Mouse (Mus musculus) skeletal muscle tissue, adult 2 months (tissue): ENCODE results near the gene Jtb.

ENCODE experiments used
- DNase-seq: peaks from one replicate; pipeline ENCODE4 v3.0.0-alpha.2; 2012; ENCODE audit warnings: low read depth, low spot score

The Jtb gene

GRCm38 (mm10) chr3:90231507-90232333 is at the start of gene Jtb:
Jtb (plus strand) TSS chr3:90231597.
- peak; percentile 95 for DNase-seq

GRCm38 (mm10) chr3:90183581-90183980 is 47.8 kb upstream of the Jtb start:
- DNase-seq: no peak

DNA sequence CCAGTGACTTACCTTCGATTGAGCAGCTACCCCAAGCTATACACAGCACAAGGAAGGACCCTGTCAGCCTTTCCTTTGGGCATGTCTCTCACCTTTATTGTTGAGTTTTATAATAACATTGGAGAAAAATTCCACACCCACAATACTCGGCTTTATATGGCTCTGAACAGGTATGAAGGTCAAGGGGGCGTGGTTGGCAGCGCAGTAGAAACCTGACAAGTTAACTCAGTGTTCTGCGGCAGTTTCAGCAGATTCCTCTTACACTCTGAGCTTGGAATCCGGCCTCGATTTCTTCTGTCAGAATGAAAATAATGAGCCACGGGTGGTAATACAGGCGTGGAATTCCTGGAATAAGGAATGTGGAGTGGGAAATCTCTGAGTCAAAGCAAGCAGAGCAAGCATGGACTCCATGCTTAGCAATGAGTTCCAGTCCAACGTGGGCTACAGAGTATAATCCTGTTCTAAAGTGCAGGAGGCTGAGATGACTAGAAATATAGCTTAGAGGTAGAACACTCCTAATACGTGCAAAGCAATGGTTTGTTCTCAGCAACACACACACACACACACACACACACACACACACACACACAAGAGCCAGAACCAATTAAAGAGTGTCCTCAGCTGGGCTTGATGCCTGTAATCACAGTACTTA is 40.4 kb upstream of the Jtb start:
- no peak for DNase-seq

GRCm38 (mm10) chr3:90194759-90195158 is 36.6 kb upstream of the Jtb start:
- DNase-seq: no peak

GRCm38 (mm10) chr3:90195644-90196043 is 35.8 kb upstream of the Jtb start:
- no peak for DNase-seq

DNA sequence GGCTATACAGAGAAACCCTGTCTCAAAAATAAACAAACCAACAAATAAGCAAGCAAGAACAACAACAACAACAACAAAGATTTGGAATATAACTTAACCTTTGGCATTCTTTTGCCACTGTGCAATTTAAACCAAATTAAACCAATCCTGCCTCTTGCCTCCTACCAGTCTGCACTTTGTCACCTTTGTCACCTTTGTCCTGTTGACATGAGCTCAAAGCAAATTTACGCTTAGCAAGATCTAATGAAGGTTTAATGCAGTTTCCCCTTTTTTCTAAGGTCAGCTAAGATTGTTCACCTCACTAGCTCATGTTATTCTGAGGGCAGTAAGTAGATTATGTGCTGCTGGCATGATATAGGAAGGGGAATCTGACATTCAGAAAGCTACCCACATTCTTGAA is 33.8 kb upstream of the Jtb start:
- no peak for DNase-seq

- DNase-seq: no peak
Measured at GRCm38 (mm10) chr3:90202884-90203283, 28.5 kb upstream of the Jtb start.

DNA sequence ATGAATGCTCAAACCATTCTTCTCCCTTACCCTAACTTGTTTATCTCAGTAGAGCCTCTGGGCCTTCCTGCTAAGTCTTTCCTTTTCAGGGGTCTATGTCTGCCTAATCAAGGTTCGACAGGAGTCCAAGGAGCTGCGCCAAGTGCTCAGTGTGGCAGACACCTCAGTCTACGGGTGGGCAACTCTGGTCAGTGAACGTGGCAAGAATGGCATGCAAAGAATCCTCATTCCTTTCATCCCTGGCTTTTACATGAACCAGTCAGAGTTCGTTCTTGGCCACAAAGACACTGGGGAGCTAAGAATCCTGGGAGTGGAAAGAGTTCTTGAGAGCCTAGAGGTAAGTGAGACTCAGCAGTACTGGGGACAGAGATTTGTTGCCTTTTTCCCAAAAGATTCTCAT is 27.8 kb upstream of the Jtb start:
- no peak for DNase-seq

DNA sequence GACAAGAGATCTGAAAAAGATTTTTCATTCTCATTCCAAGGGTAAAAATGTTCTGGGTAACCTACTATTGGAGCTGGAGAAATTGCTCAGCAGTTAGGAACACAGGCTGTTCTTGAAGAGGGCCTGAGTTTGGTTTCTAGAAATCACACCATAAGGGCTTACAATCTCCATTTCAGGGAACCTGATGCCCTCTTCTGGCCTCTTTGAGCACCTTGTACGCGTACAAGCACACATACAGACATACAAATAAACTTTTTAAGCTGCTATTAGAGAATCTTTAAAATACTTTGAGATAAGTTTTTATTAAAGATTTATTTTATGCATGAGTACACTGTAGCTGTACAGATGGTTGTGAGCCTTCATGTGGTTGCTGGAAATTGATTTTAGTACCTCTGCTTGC is 26.8 kb upstream of the Jtb start:
- no peak for DNase-seq

DNA sequence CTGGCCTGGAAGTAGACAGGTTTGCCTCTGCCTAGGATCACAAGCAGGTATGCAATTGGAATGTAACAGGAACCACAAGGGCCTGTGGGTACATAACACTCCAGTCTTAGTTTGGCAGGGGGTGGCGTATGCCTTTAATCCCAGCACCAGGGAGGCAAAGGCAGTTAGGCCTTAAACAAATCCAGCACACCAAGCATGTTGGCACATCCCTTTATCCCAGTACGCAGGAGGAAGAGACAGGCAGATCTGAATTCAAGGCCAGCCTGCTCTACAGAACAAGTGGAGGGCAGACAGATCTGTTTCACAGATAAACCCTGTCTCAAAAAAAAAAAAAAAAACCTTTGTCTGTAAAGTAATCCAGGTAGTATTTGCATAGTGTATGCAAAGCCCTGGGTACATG is 22.7 kb upstream of the Jtb start:
- no peak for DNase-seq

DNA sequence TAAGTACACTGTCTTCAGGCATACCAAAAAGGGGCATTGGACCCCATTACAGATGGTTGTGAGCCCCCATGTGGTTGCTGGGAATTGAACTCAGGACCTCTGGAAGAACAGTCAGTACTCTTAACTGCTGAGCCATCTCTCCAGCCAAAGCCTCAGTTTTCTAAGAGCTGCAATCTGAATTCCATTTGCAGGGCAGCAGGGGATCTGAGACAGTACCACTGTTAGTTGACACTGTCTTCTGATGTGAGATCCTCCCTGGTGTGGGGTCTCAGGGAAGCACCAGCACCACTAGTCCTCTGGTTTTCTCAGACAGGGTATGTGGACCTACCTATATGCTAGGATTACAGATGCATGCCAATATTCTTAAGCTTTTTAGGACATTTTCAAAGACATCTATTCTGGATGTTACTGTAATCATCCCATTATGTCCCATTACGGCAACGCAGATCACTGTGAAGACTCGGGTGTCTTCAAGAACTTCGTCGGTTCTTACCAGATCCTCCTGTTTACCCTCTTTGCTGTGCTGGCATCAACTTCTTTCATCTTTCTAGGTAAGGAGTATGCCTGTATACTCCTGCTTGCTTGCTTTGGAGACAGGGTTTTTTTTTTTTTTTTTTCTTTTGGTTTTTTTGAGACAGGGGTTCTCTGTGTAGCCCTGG is 21.4 kb upstream of the Jtb start:
- no peak for DNase-seq

- no peak for DNase-seq
Measured at GRCm38 (mm10) chr3:90211475-90212398, 19.7 kb upstream of the Jtb start.

GRCm38 (mm10) chr3:90212723-90213122 is 18.7 kb upstream of the Jtb start:
- DNase-seq: no peak

DNA sequence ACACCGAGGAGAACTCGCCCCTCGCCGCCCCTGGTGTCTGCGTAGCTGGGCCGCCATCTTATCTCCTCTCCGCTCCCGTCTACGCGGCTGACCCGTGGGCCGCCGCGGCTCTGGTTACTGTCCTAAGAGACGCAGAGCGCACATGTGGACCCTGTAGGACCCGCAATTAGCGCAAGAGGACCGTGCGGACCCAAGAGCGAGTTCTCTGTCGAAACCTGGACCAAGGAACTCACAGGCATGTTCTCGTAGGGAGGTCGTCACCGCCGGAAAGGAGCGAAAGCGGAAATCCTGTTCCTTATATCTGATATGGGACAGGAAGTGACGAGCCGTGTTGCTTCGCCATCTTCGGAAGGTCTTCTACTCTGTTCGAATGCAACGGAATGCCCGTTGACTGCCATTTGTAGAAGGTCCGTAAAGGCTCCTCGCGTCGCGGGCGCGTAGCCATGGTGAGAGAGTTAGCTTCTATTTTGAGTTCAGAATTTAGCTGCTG is 18.0 kb upstream of the Jtb start, which contains the start of the genes Rps27 and Rab13:
Gene Rps27 (minus strand): TSS at position 275 of the 490 bp plus-strand sequence.
Gene Rab13 (plus strand): TSS at position 319 of the 490 bp plus-strand sequence.
- DNase-seq: peak; percentile 96

GRCm38 (mm10) chr3:90213956-90214684 is 17.3 kb upstream of the Jtb start:
- DNase-seq: no peak

DNA sequence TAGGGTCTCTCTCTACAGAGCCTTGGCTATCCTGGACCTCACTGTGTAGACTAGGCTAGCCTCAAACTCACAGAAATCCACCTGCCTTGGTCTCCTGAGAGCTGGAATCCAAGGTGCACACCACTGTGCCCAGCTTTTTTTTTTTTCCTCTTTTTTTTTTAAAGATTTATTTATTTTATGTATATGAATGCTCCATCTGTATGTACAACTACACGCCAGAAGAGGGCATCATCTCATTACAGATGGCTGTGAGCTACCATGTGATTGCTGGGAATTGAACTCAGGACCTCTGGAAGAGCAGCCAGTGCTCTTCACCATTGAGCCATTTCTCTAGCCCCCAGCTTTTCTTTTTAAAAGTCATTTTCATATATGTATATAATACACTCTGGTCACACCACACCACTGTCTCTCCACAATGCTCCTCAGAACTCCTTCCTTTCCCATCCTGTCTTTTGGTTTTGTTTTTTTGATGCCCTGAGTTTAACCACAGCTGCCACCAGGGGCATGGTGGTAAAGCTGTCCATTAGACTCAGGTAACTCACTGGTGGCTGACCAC is 15.5 kb upstream of the Jtb start:
- DNase-seq: no peak

DNA sequence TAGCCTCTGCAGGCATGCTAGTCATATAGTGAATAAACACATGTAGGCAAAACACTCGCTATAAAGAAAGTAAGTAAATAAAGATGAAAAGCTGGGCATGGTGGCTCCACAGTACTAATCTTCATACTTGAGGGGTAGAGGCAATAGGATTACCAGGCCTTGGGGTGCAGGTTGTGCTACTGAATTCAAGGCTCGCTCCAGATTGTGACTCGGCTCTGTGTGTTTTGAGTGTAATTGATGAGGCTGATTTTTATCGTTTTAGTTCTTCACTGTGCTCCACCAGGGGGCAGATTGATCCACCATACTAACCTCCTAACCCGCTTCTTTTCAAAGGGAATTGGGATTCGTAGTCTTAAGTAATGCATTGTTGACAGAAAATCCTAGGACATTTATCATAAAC is 11.3 kb upstream of the Jtb start:
- peak; percentile 22 for DNase-seq

GRCm38 (mm10) chr3:90220531-90220951 is 10.9 kb upstream of the Jtb start:
- DNase-seq: peak; percentile 47

GRCm38 (mm10) chr3:90221123-90221522 is 10.3 kb upstream of the Jtb start:
- no peak for DNase-seq

DNA sequence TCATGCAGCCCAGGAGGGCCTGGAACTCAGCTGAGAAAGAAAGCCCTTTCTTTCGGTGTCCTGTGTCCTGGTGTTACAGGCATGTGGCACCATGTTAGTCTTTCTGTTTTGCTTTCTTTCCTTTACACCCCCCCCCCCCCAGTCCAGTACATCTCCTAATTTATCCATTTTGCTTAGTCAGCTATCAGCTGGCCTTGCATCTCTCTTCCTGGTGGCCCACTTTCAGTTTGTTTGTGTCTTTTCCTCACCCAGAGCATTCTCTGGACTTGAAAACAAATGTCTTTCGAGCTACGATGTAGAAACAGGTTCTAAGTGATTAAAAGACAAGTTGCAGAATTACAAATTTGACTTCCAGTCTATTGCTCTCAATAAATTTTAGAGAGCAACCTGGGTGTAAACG is 8.9 kb upstream of the Jtb start:
- DNase-seq: no peak
